Mouse (Mus musculus): ENCODE results near the gene Cmas. TPM values are rescaled to one million over a fixed set of nuclear protein-coding genes. Genes with fewer than 3 reads are reported as not detected.

The Cmas gene
- polyA plus RNA-seq, 1 experiment = 16.1 TPM

GRCm38 (mm10) chr6:142752331-142753246, 3.9 kb upstream of the Cmas start:
- no peak for DNase-seq (ENCODE audit: low read depth)

- DNase-seq (ENCODE audit: low read depth) = no peak
Observed at GRCm38 (mm10) chr6:142757334-142757965, 964 bp downstream of the Cmas start.

GRCm38 (mm10) chr6:142757976-142758375, 1.5 kb downstream of the Cmas start:
- DNase-seq (ENCODE audit: low read depth) = no peak

- DNase-seq (ENCODE audit: low read depth) = no peak
Observed at GRCm38 (mm10) chr6:142758562-142758961, 2.1 kb downstream of the Cmas start.

- DNase-seq (ENCODE audit: low read depth) = no peak
Observed at GRCm38 (mm10) chr6:142759633-142760032, 3.1 kb downstream of the Cmas start.

GRCm38 (mm10) chr6:142764933-142765332, 8.4 kb downstream of the Cmas start:
- DNase-seq (ENCODE audit: low read depth) = no peak

- no peak for DNase-seq (ENCODE audit: low read depth)
Observed at GRCm38 (mm10) chr6:142767305-142767704, 10.8 kb downstream of the Cmas start.

GRCm38 (mm10) chr6:142769896-142770295, 13.4 kb downstream of the Cmas start:
- no peak for DNase-seq (ENCODE audit: low read depth)

- DNase-seq (ENCODE audit: low read depth) = no peak
Observed at GRCm38 (mm10) chr6:142771643-142772042, 15.2 kb downstream of the Cmas start.

- DNase-seq (ENCODE audit: low read depth) = no peak
Observed at GRCm38 (mm10) chr6:142773566-142773965, 17.1 kb downstream of the Cmas start.

GRCm38 (mm10) chr6:142776935-142777334, 20.4 kb downstream of the Cmas start:
- DNase-seq (ENCODE audit: low read depth) = no peak

- no peak for DNase-seq (ENCODE audit: low read depth)
Observed at GRCm38 (mm10) chr6:142779045-142779811, 22.7 kb downstream of the Cmas start.

- no peak for DNase-seq (ENCODE audit: low read depth)
Observed at GRCm38 (mm10) chr6:142779812-142780573, 23.5 kb downstream of the Cmas start.

- no peak for DNase-seq (ENCODE audit: low read depth)
Observed at GRCm38 (mm10) chr6:142780574-142781033, 24.1 kb downstream of the Cmas start.

GRCm38 (mm10) chr6:142781286-142781685, 24.8 kb downstream of the Cmas start:
- no peak for DNase-seq (ENCODE audit: low read depth)

- DNase-seq (ENCODE audit: low read depth) = peak; percentile 5
Observed at GRCm38 (mm10) chr6:142785343-142785742, 28.9 kb downstream of the Cmas start.

- no peak for DNase-seq (ENCODE audit: low read depth)
Observed at GRCm38 (mm10) chr6:142786106-142786505, 29.6 kb downstream of the Cmas start.

- no peak for DNase-seq (ENCODE audit: low read depth)
Observed at GRCm38 (mm10) chr6:142788042-142788987, 31.8 kb downstream of the Cmas start.

GRCm38 (mm10) chr6:142789736-142790135, 33.2 kb downstream of the Cmas start:
- DNase-seq (ENCODE audit: low read depth) = no peak

Data from gonadal fat pad, adult 2 months (tissue).